Mouse (Mus musculus): ENCODE results near the gene Hs3st3a1. TPM values are rescaled to one million over a fixed set of nuclear protein-coding genes. Genes with fewer than 3 reads are reported as not detected.
A peak's percentile ranks its signal among the peaks of the same experiment; 100 is the strongest.

Gene Hs3st3a1
- total RNA-seq, 2 experiments from 2014 or later = 0.25 to 0.56 TPM

- TF ChIP-seq CTCF (conservative IDR thresholded peaks at IDR 0.05) = peak; percentile 72
- H3K4me3 ChIP-seq = no peak overlapping the region
- no peak overlapping the region for H3K27ac ChIP-seq
- peak; percentile 67 to 71 for DNase-seq (ENCODE audit: low spot score in 2 of 2)
Measured at GRCm38 (mm10) chr11:64442119-64442518, 7.0 kb downstream of the Hs3st3a1 start.

DNA sequence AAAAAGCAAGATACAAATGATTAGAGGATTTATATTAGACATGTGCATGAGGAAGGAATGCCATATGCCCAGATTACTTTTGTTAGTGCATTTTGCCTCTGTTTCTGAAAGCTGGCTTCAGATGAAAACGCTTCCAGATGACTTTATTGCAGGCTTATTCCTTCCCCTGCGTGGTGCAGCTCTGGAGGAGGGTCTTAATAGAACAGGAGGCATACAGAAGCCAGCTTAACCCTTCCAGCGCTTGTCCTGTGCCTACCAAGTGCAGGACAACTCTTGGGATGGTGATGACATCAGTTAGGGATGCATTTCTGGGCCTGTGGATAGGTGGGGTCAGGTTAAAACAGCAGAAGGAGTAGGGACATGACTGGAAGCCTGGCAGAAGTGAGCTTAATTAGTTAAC is 7.6 kb downstream of the Hs3st3a1 start:
- TF ChIP-seq CTCF (conservative IDR thresholded peaks at IDR 0.05) = no peak
- DNase-seq (ENCODE audit: low spot score in 2 of 2) = no peak
- Histone ChIP-seq H3K27ac (no peak overlapping the region), H3K4me3 (no peak overlapping the region)

GRCm38 (mm10) chr11:64445227-64445626 is 10.1 kb downstream of the Hs3st3a1 start:
- Histone ChIP-seq H3K27ac (no peak overlapping the region), H3K4me3 (no peak overlapping the region)
- DNase-seq (ENCODE audit: low spot score in 2 of 2) = no peak
- no peak for TF ChIP-seq CTCF (conservative IDR thresholded peaks at IDR 0.05)

GRCm38 (mm10) chr11:64448586-64449315 is 13.6 kb downstream of the Hs3st3a1 start:
- Histone ChIP-seq H3K4me3 (no peak overlapping the region), H3K27ac (no peak overlapping the region)
- TF ChIP-seq CTCF (conservative IDR thresholded peaks at IDR 0.05) = no peak
- DNase-seq (ENCODE audit: low spot score in 2 of 2) = no peak

GRCm38 (mm10) chr11:64461746-64462145 is 26.6 kb downstream of the Hs3st3a1 start:
- no peak overlapping the region for H3K4me3 ChIP-seq

DNA sequence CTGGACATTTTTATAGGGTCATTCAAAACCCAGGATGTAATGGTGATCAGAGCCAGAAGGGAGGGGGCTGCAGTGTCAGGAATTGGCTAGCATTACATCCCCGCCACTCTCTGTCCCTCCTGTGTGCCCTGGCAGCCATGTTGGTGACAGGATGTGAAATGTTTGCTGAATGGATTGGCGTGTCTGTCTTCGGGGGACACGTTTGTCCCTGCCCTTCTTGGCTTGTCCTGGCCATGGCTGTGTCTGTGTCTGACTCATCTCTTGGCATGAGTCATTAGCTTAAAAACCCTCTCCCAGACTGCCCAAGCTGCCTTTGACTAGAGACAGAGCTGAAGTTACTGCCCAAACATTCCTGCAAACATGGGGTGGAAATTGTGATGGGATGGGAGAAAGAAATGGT is 33.6 kb downstream of the Hs3st3a1 start:
- no peak for TF ChIP-seq CTCF (conservative IDR thresholded peaks at IDR 0.05)
- H3K4me3 ChIP-seq = no peak overlapping the region
- no peak for DNase-seq (ENCODE audit: low spot score in 2 of 2)

More at GRCm38 (mm10) chr11:64461746-64462145, 26.6 kb downstream of the Hs3st3a1 start:
- no peak overlapping the region for H3K27ac ChIP-seq
- no peak for TF ChIP-seq CTCF (conservative IDR thresholded peaks at IDR 0.05)
- DNase-seq (ENCODE audit: low spot score in 2 of 2) = no peak

GRCm38 (mm10) chr11:64470689-64471088 is 35.6 kb downstream of the Hs3st3a1 start:
- Histone ChIP-seq H3K27ac (no peak overlapping the region), H3K4me3 (no peak overlapping the region)
- no peak for DNase-seq (ENCODE audit: low spot score in 2 of 2)
- no peak for TF ChIP-seq CTCF (conservative IDR thresholded peaks at IDR 0.05)

More for the DNA sequence above, 33.6 kb downstream of the Hs3st3a1 start:
- no peak overlapping the region for H3K27ac ChIP-seq

- no peak for DNase-seq (ENCODE audit: low spot score in 2 of 2)
- Histone ChIP-seq H3K4me3 (no peak overlapping the region), H3K27ac (no peak overlapping the region)
- TF ChIP-seq CTCF (conservative IDR thresholded peaks at IDR 0.05) = no peak
Measured at GRCm38 (mm10) chr11:64473679-64474078, 38.5 kb downstream of the Hs3st3a1 start.

DNA sequence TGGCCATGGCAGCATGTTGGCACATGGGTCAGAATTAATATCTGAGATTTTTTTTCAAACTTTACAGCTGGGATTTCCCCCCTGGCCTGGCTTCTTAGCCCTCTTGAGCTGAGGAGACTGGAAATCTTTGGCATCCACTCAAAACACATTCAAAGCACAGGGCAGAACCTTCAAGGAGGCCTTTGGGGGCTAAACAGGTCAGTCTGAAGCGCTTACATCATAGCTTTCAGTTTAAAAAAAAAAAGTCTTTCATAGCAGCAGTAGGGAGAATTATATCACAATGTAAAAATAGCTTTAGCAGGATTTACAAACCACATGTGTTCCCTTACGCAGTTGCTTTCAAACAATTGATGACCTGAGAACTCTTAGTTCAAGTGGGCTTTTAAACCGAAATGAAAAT is 46.3 kb downstream of the Hs3st3a1 start:
- TF ChIP-seq CTCF (conservative IDR thresholded peaks at IDR 0.05) = no peak
- H3K4me3 ChIP-seq = no peak overlapping the region
- no peak overlapping the region for H3K27ac ChIP-seq
- no peak for DNase-seq (ENCODE audit: low spot score in 2 of 2)

- Histone ChIP-seq H3K27ac (no peak overlapping the region), H3K4me3 (no peak overlapping the region)
- no peak for TF ChIP-seq CTCF (conservative IDR thresholded peaks at IDR 0.05)
- no peak for DNase-seq (ENCODE audit: low spot score in 2 of 2)
Measured at GRCm38 (mm10) chr11:64489587-64490433, 54.7 kb downstream of the Hs3st3a1 start.

GRCm38 (mm10) chr11:64494448-64494847 is 59.3 kb downstream of the Hs3st3a1 start:
- Histone ChIP-seq H3K27ac (no peak overlapping the region), H3K4me3 (no peak overlapping the region)
- TF ChIP-seq CTCF (conservative IDR thresholded peaks at IDR 0.05) = no peak
- DNase-seq (ENCODE audit: low spot score in 2 of 2) = no peak

DNA sequence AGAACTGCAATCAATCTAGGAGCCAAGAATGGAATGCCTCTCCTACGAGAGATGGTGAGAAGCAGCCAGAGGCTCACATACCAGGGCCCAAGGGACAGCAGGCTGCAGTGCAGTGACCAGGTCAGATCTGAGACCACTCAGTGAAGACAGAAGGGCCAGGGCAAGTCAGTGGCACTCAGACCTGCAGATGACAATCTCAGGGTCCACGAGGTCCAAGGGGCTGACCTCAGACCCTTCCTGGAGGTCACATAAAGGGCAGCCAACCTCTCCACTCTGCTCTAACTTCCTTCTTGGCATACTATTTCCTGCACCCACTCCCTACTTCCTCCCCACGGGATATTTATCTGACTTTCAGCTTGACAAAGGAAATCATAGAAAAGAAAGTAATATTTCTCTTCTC is 60.8 kb downstream of the Hs3st3a1 start:
- DNase-seq (ENCODE audit: low spot score in 2 of 2) = no peak
- Histone ChIP-seq H3K27ac (no peak overlapping the region), H3K4me3 (no peak overlapping the region)
- TF ChIP-seq CTCF (conservative IDR thresholded peaks at IDR 0.05) = no peak

- Histone ChIP-seq H3K27ac (no peak overlapping the region), H3K4me3 (no peak overlapping the region)
- no peak for DNase-seq (ENCODE audit: low spot score in 2 of 2)
- no peak for TF ChIP-seq CTCF (conservative IDR thresholded peaks at IDR 0.05)
Measured at GRCm38 (mm10) chr11:64496677-64497076, 61.5 kb downstream of the Hs3st3a1 start.
